Mouse (Mus musculus): ENCODE measurements at regions not wholly inside any gene's neighbourhood (a gene's known extent, or its start where the extent isn't known, plus 50 kb on each side); places are given as distances from the start of the nearest gene placed in this dataset.

GRCm38 (mm10) chr9:82484341-82484740 is 345.0 kb upstream of the Irak1bp1 start:
- Histone ChIP-seq H3K4me2 (replicated peaks; ENCODE audit: low read depth, low read length) (no peak overlapping the region), H3K27ac (ENCODE audit: low read depth, low read length) (no peak overlapping the region), H3K27me3 (ENCODE audit: control insufficient read depth, insufficient read depth, low read length) (no peaks in the 10 kb centered on the region), H3K9me3 (ENCODE audit: control insufficient read depth, low read length) (no peaks in the 10 kb centered on the region), H3K4me3 (ENCODE audit: low read length) (no peak overlapping the region), H3K9ac (ENCODE audit: low read depth, low read length) (no peak overlapping the region), H3K36me3 (ENCODE audit: control insufficient read depth, insufficient read depth, low read length) (no peaks in the 10 kb centered on the region), H3K4me1 (ENCODE audit: control insufficient read depth, insufficient read depth, low read length) (no peaks in the 10 kb centered on the region)
- no peak for ATAC-seq (ENCODE audit: low FRiP score, low TSS enrichment)
- WGBS: 81% methylated on average over 1 of the region's 1 CpGs

GRCm38 (mm10) chr9:82493440-82493839 is 335.9 kb upstream of the Irak1bp1 start:
- ATAC-seq (ENCODE audit: low FRiP score, low TSS enrichment): no peak
- Histone ChIP-seq H3K27me3 (ENCODE audit: control insufficient read depth, insufficient read depth, low read length) (no peaks in the 10 kb centered on the region), H3K4me1 (ENCODE audit: control insufficient read depth, insufficient read depth, low read length) (no peaks in the 10 kb centered on the region), H3K9ac (ENCODE audit: low read depth, low read length) (no peak overlapping the region), H3K36me3 (ENCODE audit: control insufficient read depth, insufficient read depth, low read length) (no peaks in the 10 kb centered on the region), H3K9me3 (ENCODE audit: control insufficient read depth, low read length) (no peaks in the 10 kb centered on the region), H3K4me3 (ENCODE audit: low read length) (no peak overlapping the region), H3K4me2 (replicated peaks; ENCODE audit: low read depth, low read length) (no peak overlapping the region), H3K27ac (ENCODE audit: low read depth, low read length) (no peak overlapping the region)

- H3K9me3 ChIP-seq (ENCODE audit: control insufficient read depth, low read length): no peaks in the 10 kb centered on the region
- ATAC-seq (ENCODE audit: low FRiP score, low TSS enrichment): no peak
- H3K4me2 ChIP-seq (replicated peaks; ENCODE audit: low read depth, low read length): no peak overlapping the region
- no peaks in the 10 kb centered on the region for H3K36me3 ChIP-seq (ENCODE audit: control insufficient read depth, insufficient read depth, low read length)
- H3K9ac ChIP-seq (ENCODE audit: low read depth, low read length): no peak overlapping the region
- no peak overlapping the region for H3K27ac ChIP-seq (ENCODE audit: low read depth, low read length)
- no peaks in the 10 kb centered on the region for H3K4me1 ChIP-seq (ENCODE audit: control insufficient read depth, insufficient read depth, low read length)
- no peak overlapping the region for H3K4me3 ChIP-seq (ENCODE audit: low read length)
- no peaks in the 10 kb centered on the region for H3K27me3 ChIP-seq (ENCODE audit: control insufficient read depth, insufficient read depth, low read length)
- 65% methylated on average over 2 of the region's 2 CpGs for WGBS
These were observed 319.3 kb upstream of the Irak1bp1 start for GRCm38 (mm10) chr9:82510014-82510413.

GRCm38 (mm10) chr9:82518993-82519392 is 310.3 kb upstream of the Irak1bp1 start:
- Histone ChIP-seq H3K27me3 (ENCODE audit: control insufficient read depth, insufficient read depth, low read length) (no peaks in the 10 kb centered on the region), H3K9ac (ENCODE audit: low read depth, low read length) (no peak overlapping the region), H3K4me3 (ENCODE audit: low read length) (no peak overlapping the region), H3K36me3 (ENCODE audit: control insufficient read depth, insufficient read depth, low read length) (no peaks in the 10 kb centered on the region), H3K4me1 (ENCODE audit: control insufficient read depth, insufficient read depth, low read length) (no peaks in the 10 kb centered on the region), H3K4me2 (replicated peaks; ENCODE audit: low read depth, low read length) (no peak overlapping the region), H3K9me3 (ENCODE audit: control insufficient read depth, low read length) (no peaks in the 10 kb centered on the region), H3K27ac (ENCODE audit: low read depth, low read length) (no peak overlapping the region)
- 41% methylated on average over 1 of the region's 1 CpGs for WGBS
- no peak for ATAC-seq (ENCODE audit: low FRiP score, low TSS enrichment)

- H3K27me3 ChIP-seq (ENCODE audit: control insufficient read depth, insufficient read depth, low read length): no peaks in the 10 kb centered on the region
- 83% methylated on average over 8 of the region's 8 CpGs for WGBS
- no peaks in the 10 kb centered on the region for H3K36me3 ChIP-seq (ENCODE audit: control insufficient read depth, insufficient read depth, low read length)
These were observed 301.4 kb upstream of the Irak1bp1 start for GRCm38 (mm10) chr9:82527867-82528385.

GRCm38 (mm10) chr9:82552726-82553125 is 276.6 kb upstream of the Irak1bp1 start:
- H3K4me1 ChIP-seq (ENCODE audit: control insufficient read depth, insufficient read depth, low read length): no peaks in the 10 kb centered on the region
- H3K9ac ChIP-seq (ENCODE audit: low read depth, low read length): no peak overlapping the region
- 81% methylated on average over 6 of the region's 6 CpGs for WGBS
- no peak overlapping the region for H3K27ac ChIP-seq (ENCODE audit: low read depth, low read length)
- H3K36me3 ChIP-seq (ENCODE audit: control insufficient read depth, insufficient read depth, low read length): no peaks in the 10 kb centered on the region
- H3K4me3 ChIP-seq (ENCODE audit: low read length): no peak overlapping the region
- no peak for ATAC-seq (ENCODE audit: low FRiP score, low TSS enrichment)
- H3K27me3 ChIP-seq (ENCODE audit: control insufficient read depth, insufficient read depth, low read length): no peaks in the 10 kb centered on the region
- no peak overlapping the region for H3K4me2 ChIP-seq (replicated peaks; ENCODE audit: low read depth, low read length)
- no peaks in the 10 kb centered on the region for H3K9me3 ChIP-seq (ENCODE audit: control insufficient read depth, low read length)

More at GRCm38 (mm10) chr9:82527867-82528385, 301.4 kb upstream of the Irak1bp1 start:
- no peak overlapping the region for H3K4me2 ChIP-seq (replicated peaks; ENCODE audit: low read depth, low read length)
- no peaks in the 10 kb centered on the region for H3K4me1 ChIP-seq (ENCODE audit: control insufficient read depth, insufficient read depth, low read length)
- no peak for ATAC-seq (ENCODE audit: low FRiP score, low TSS enrichment)
- no peak overlapping the region for H3K4me3 ChIP-seq (ENCODE audit: low read length)
- no peak overlapping the region for H3K27ac ChIP-seq (ENCODE audit: low read depth, low read length)
- no peak overlapping the region for H3K9ac ChIP-seq (ENCODE audit: low read depth, low read length)
- no peaks in the 10 kb centered on the region for H3K9me3 ChIP-seq (ENCODE audit: control insufficient read depth, low read length)

GRCm38 (mm10) chr9:82553213-82553612 is 276.1 kb upstream of the Irak1bp1 start:
- no peaks in the 10 kb centered on the region for H3K9me3 ChIP-seq (ENCODE audit: control insufficient read depth, low read length)
- no peaks in the 10 kb centered on the region for H3K4me1 ChIP-seq (ENCODE audit: control insufficient read depth, insufficient read depth, low read length)
- H3K36me3 ChIP-seq (ENCODE audit: control insufficient read depth, insufficient read depth, low read length): no peaks in the 10 kb centered on the region
- H3K9ac ChIP-seq (ENCODE audit: low read depth, low read length): no peak overlapping the region
- no peak for ATAC-seq (ENCODE audit: low FRiP score, low TSS enrichment)
- no peak overlapping the region for H3K4me2 ChIP-seq (replicated peaks; ENCODE audit: low read depth, low read length)
- no peak overlapping the region for H3K4me3 ChIP-seq (ENCODE audit: low read length)
- no peak overlapping the region for H3K27ac ChIP-seq (ENCODE audit: low read depth, low read length)
- no peaks in the 10 kb centered on the region for H3K27me3 ChIP-seq (ENCODE audit: control insufficient read depth, insufficient read depth, low read length)
- WGBS: 46% methylated on average over 3 of the region's 3 CpGs

GRCm38 (mm10) chr9:82562551-82563465 is 266.5 kb upstream of the Irak1bp1 start:
- no peaks in the 10 kb centered on the region for H3K36me3 ChIP-seq (ENCODE audit: control insufficient read depth, insufficient read depth, low read length)
- H3K4me2 ChIP-seq (replicated peaks; ENCODE audit: low read depth, low read length): no peak overlapping the region
- 63% methylated on average over 1 of the region's 1 CpGs for WGBS
- H3K9me3 ChIP-seq (ENCODE audit: control insufficient read depth, low read length): no peaks in the 10 kb centered on the region
- no peak overlapping the region for H3K9ac ChIP-seq (ENCODE audit: low read depth, low read length)
- no peak for ATAC-seq (ENCODE audit: low FRiP score, low TSS enrichment)
- H3K4me1 ChIP-seq (ENCODE audit: control insufficient read depth, insufficient read depth, low read length): no peaks in the 10 kb centered on the region
- H3K27ac ChIP-seq (ENCODE audit: low read depth, low read length): no peak overlapping the region
- H3K4me3 ChIP-seq (ENCODE audit: low read length): no peak overlapping the region
- H3K27me3 ChIP-seq (ENCODE audit: control insufficient read depth, insufficient read depth, low read length): no peaks in the 10 kb centered on the region

- Histone ChIP-seq H3K27ac (ENCODE audit: low read depth, low read length) (no peak overlapping the region), H3K4me2 (replicated peaks; ENCODE audit: low read depth, low read length) (no peak overlapping the region), H3K27me3 (ENCODE audit: control insufficient read depth, insufficient read depth, low read length) (no peaks in the 10 kb centered on the region), H3K4me1 (ENCODE audit: control insufficient read depth, insufficient read depth, low read length) (no peaks in the 10 kb centered on the region), H3K9ac (ENCODE audit: low read depth, low read length) (no peak overlapping the region), H3K9me3 (ENCODE audit: control insufficient read depth, low read length) (no peaks in the 10 kb centered on the region), H3K36me3 (ENCODE audit: control insufficient read depth, insufficient read depth, low read length) (no peaks in the 10 kb centered on the region), H3K4me3 (ENCODE audit: low read length) (no peak overlapping the region)
- no peak for ATAC-seq (ENCODE audit: low FRiP score, low TSS enrichment)
- WGBS: 81% methylated on average over 4 of the region's 4 CpGs
These were observed 247.8 kb upstream of the Irak1bp1 start for GRCm38 (mm10) chr9:82581373-82582018.
